Mouse (Mus musculus): ENCODE data around the gene Snx19. TPM values are rescaled to one million over a fixed set of nuclear protein-coding genes. Genes with fewer than 3 reads are reported as not detected.
A peak's percentile ranks its signal among the peaks of the same experiment; 100 is the strongest.

Gene Snx19
- 22.7 and 24.5 TPM in 2 replicates for polyA plus RNA-seq (2016; fragmentation: Nextera tagmentation; extraction: Ambion mirVana)

GRCm38 (mm10) chr9:30426882-30427632, at the start of gene Snx19:
Gene Snx19 (plus strand): TSS chr9:30427108.
- no peaks in the 10 kb centered on the region for H3K27me3 ChIP-seq
- WGBS: 3% methylated on average over 53 of the region's 53 CpGs
- H3K9me3 ChIP-seq: no peaks in the 10 kb centered on the region
- H3K27ac ChIP-seq: no peak within 1 kb of the TSS
- H3K4me2 ChIP-seq: peak within 1 kb of the TSS; percentile 71
- H3K9ac ChIP-seq (replicated peaks): peak within 1 kb of the TSS; percentile 83
- H3K4me1 ChIP-seq (replicated peaks): peaks cover 34% of the 10 kb centered on the region
- H3K36me3 ChIP-seq: peaks cover 18% of the 10 kb centered on the region
- ATAC-seq (ENCODE audit: insufficient number of reproducible peaks, insufficient read depth, low FRiP score, low TSS enrichment, low read depth): peak; percentile 94
- peak within 1 kb of the TSS; percentile 76 for H3K4me3 ChIP-seq (replicated peaks)

GRCm38 (mm10) chr9:30400771-30401170, 26.1 kb upstream of the Snx19 start:
- Histone ChIP-seq H3K4me3 (replicated peaks) (no peak overlapping the region), H3K4me2 (no peak overlapping the region), H3K36me3 (no peaks in the 10 kb centered on the region), H3K9ac (replicated peaks) (no peak overlapping the region), H3K27ac (no peak overlapping the region), H3K9me3 (no peaks in the 10 kb centered on the region), H3K4me1 (replicated peaks) (no peaks in the 10 kb centered on the region), H3K27me3 (no peaks in the 10 kb centered on the region)
- 100% methylated on average over 1 of the region's 1 CpGs for WGBS
- ATAC-seq (ENCODE audit: insufficient number of reproducible peaks, insufficient read depth, low FRiP score, low TSS enrichment, low read depth): no peak

GRCm38 (mm10) chr9:30422940-30423339, 4.0 kb upstream of the Snx19 start:
- Histone ChIP-seq H3K27ac (no peak overlapping the region), H3K4me2 (no peak overlapping the region), H3K4me3 (replicated peaks) (no peak overlapping the region), H3K36me3 (no peaks in the 10 kb centered on the region), H3K9me3 (no peaks in the 10 kb centered on the region), H3K27me3 (no peaks in the 10 kb centered on the region), H3K4me1 (replicated peaks) (peaks cover 7% of the 10 kb centered on the region), H3K9ac (replicated peaks) (no peak overlapping the region)
- no peak for ATAC-seq (ENCODE audit: insufficient number of reproducible peaks, insufficient read depth, low FRiP score, low TSS enrichment, low read depth)
- WGBS: 9% methylated on average over 1 of the region's 1 CpGs

GRCm38 (mm10) chr9:30425178-30425577, 1.7 kb upstream of the Snx19 start:
- no peak overlapping the region for H3K9ac ChIP-seq (replicated peaks)
- peaks cover 28% of the 10 kb centered on the region for H3K4me1 ChIP-seq (replicated peaks)
- 87% methylated on average over 7 of the region's 7 CpGs for WGBS
- no peaks in the 10 kb centered on the region for H3K9me3 ChIP-seq
- H3K27ac ChIP-seq: no peak overlapping the region
- H3K36me3 ChIP-seq: peaks cover 17% of the 10 kb centered on the region; the same call in 1 of the 2 replicates
- no peak overlapping the region for H3K4me2 ChIP-seq
- no peak for ATAC-seq (ENCODE audit: insufficient number of reproducible peaks, insufficient read depth, low FRiP score, low TSS enrichment, low read depth)
- H3K4me3 ChIP-seq (replicated peaks): no peak overlapping the region
- H3K27me3 ChIP-seq: no peaks in the 10 kb centered on the region

GRCm38 (mm10) chr9:30428231-30428630, 1.3 kb downstream of the Snx19 start:
- Histone ChIP-seq H3K27me3 (no peaks in the 10 kb centered on the region), H3K4me1 (replicated peaks) (peaks cover 34% of the 10 kb centered on the region), H3K4me3 (replicated peaks) (peak overlapping the region; percentile 76; the same call in 1 of the 2 replicates), H3K4me2 (peak overlapping the region; percentile 71; the same call in 1 of the 2 replicates), H3K36me3 (peaks cover 30% of the 10 kb centered on the region), H3K27ac (no peak overlapping the region), H3K9me3 (no peaks in the 10 kb centered on the region), H3K9ac (replicated peaks) (no peak overlapping the region)
- no peak for ATAC-seq (ENCODE audit: insufficient number of reproducible peaks, insufficient read depth, low FRiP score, low TSS enrichment, low read depth)
- WGBS: 96% methylated on average over 5 of the region's 5 CpGs

- H3K9ac ChIP-seq (replicated peaks): no peak overlapping the region
These were observed 3.5 kb downstream of the Snx19 start for GRCm38 (mm10) chr9:30430447-30430846.

GRCm38 (mm10) chr9:30431909-30432308, 5.0 kb downstream of the Snx19 start:
- H3K9ac ChIP-seq (replicated peaks): no peak overlapping the region
- H3K4me3 ChIP-seq (replicated peaks): no peak overlapping the region
- no peak overlapping the region for H3K27ac ChIP-seq
- no peaks in the 10 kb centered on the region for H3K9me3 ChIP-seq
- H3K4me1 ChIP-seq (replicated peaks): peaks cover 34% of the 10 kb centered on the region
- H3K27me3 ChIP-seq: no peaks in the 10 kb centered on the region
- 95% methylated on average over 11 of the region's 11 CpGs for WGBS
- no peak for ATAC-seq (ENCODE audit: insufficient number of reproducible peaks, insufficient read depth, low FRiP score, low TSS enrichment, low read depth)
- peaks cover 60% of the 10 kb centered on the region for H3K36me3 ChIP-seq
- no peak overlapping the region for H3K4me2 ChIP-seq

More at GRCm38 (mm10) chr9:30430447-30430846, 3.5 kb downstream of the Snx19 start:
- Histone ChIP-seq H3K9me3 (no peaks in the 10 kb centered on the region), H3K36me3 (peaks cover 46% of the 10 kb centered on the region), H3K4me2 (peak overlapping the region; percentile 19; the same call in 1 of the 2 replicates), H3K27ac (no peak overlapping the region), H3K4me1 (replicated peaks) (peaks cover 34% of the 10 kb centered on the region), H3K4me3 (replicated peaks) (no peak overlapping the region), H3K27me3 (no peaks in the 10 kb centered on the region)
- 53% methylated on average over 5 of the region's 5 CpGs for WGBS
- no peak for ATAC-seq (ENCODE audit: insufficient number of reproducible peaks, insufficient read depth, low FRiP score, low TSS enrichment, low read depth)

GRCm38 (mm10) chr9:30433914-30434313, 7.0 kb downstream of the Snx19 start:
- H3K9ac ChIP-seq (replicated peaks): no peak overlapping the region
- 93% methylated on average over 4 of the region's 4 CpGs for whole genome bisulfite sequencing
- no peak for ATAC-seq (ENCODE audit: insufficient number of reproducible peaks, insufficient read depth, low FRiP score, low TSS enrichment, low read depth)
- H3K36me3 ChIP-seq: peaks cover 65% of the 10 kb centered on the region
- H3K4me2 ChIP-seq: no peak overlapping the region
- H3K9me3 ChIP-seq: no peaks in the 10 kb centered on the region
- no peak overlapping the region for H3K4me3 ChIP-seq (replicated peaks)
- H3K27ac ChIP-seq: no peak overlapping the region
- peaks cover 17% of the 10 kb centered on the region for H3K4me1 ChIP-seq (replicated peaks)
- no peaks in the 10 kb centered on the region for H3K27me3 ChIP-seq

- Histone ChIP-seq H3K4me1 (replicated peaks) (no peaks in the 10 kb centered on the region; the same call in 1 of the 2 replicates), H3K4me3 (replicated peaks) (no peak overlapping the region), H3K36me3 (peaks cover 79% of the 10 kb centered on the region), H3K27me3 (no peaks in the 10 kb centered on the region), H3K9ac (replicated peaks) (no peak overlapping the region), H3K4me2 (no peak overlapping the region), H3K27ac (no peak overlapping the region), H3K9me3 (no peaks in the 10 kb centered on the region)
- ATAC-seq (ENCODE audit: insufficient number of reproducible peaks, insufficient read depth, low FRiP score, low TSS enrichment, low read depth): no peak
- WGBS: 92% methylated on average over 8 of the region's 8 CpGs
These were observed 9.1 kb downstream of the Snx19 start for GRCm38 (mm10) chr9:30435902-30436585.

GRCm38 (mm10) chr9:30438505-30438904, 11.6 kb downstream of the Snx19 start:
- Histone ChIP-seq H3K9me3 (no peaks in the 10 kb centered on the region), H3K4me2 (no peak overlapping the region), H3K9ac (replicated peaks) (no peak overlapping the region), H3K4me1 (replicated peaks) (no peaks in the 10 kb centered on the region), H3K27me3 (no peaks in the 10 kb centered on the region), H3K36me3 (peaks cover 87% of the 10 kb centered on the region), H3K4me3 (replicated peaks) (no peak overlapping the region), H3K27ac (no peak overlapping the region)
- ATAC-seq (ENCODE audit: insufficient number of reproducible peaks, insufficient read depth, low FRiP score, low TSS enrichment, low read depth): no peak
- 56% methylated on average over 3 of the region's 3 CpGs for WGBS

GRCm38 (mm10) chr9:30441761-30442160, 14.9 kb downstream of the Snx19 start:
- H3K9ac ChIP-seq (replicated peaks): no peak overlapping the region
- no peaks in the 10 kb centered on the region for H3K9me3 ChIP-seq
- H3K27me3 ChIP-seq: no peaks in the 10 kb centered on the region
- H3K4me2 ChIP-seq: no peak overlapping the region
- ATAC-seq (ENCODE audit: insufficient number of reproducible peaks, insufficient read depth, low FRiP score, low TSS enrichment, low read depth): no peak
- H3K4me1 ChIP-seq (replicated peaks): peaks cover 5% of the 10 kb centered on the region; the same call in 1 of the 2 replicates
- WGBS: 88% methylated on average over 2 of the region's 2 CpGs
- no peak overlapping the region for H3K27ac ChIP-seq
- peaks cover 92% of the 10 kb centered on the region for H3K36me3 ChIP-seq
- no peak overlapping the region for H3K4me3 ChIP-seq (replicated peaks)

All from limb, embryonic 12.5 days (tissue).